Mouse (Mus musculus) liver, embryonic 14.5 days (tissue): ENCODE measurements around the gene Rabep1. TPM values are rescaled to one million over a fixed set of nuclear protein-coding genes. Genes with fewer than 3 reads are reported as not detected.
"Not testable (repeated sequence)": the region's sequence is repeated elsewhere in the genome, so short reads cannot be mapped to it uniquely, and the experiment has no call there.

ENCODE experiments used
- ATAC-seq: fragments of 200-750 bp; cut with Nextera tagmentation; 2 replicates; pipeline ENCODE4 v1.8.0; 2017; ENCODE audit warnings: moderate number of reproducible peaks, mild to moderate bottlenecking, moderate library complexity; ENCODE audit not compliant: insufficient read depth
- DNase-seq, 3 experiments: peaks; one replicate each; pipeline ENCODE4 v3.0.0-alpha.2; 2012 to 2013; ENCODE audit warnings: low read depth in 3 of 3, low spot score in 3 of 3
- H3K27ac ChIP-seq: fragments of 300-500 bp; sonication (generic); 2 replicates; pipeline ENCODE4 v1.5.1; 2014; ENCODE audit warnings: moderate library complexity, mild to moderate bottlenecking, control low read depth, inconsistent platforms
- H3K27me3 ChIP-seq: fragments of 300-500 bp; sonication (generic); 2 replicates; pipeline ENCODE4 v1.6.1; 2014; ENCODE audit warnings: mild to moderate bottlenecking, low read length, moderate library complexity; ENCODE audit not compliant: control insufficient read depth, insufficient read depth
- H3K36me3 ChIP-seq: fragments of 300-500 bp; sonication (generic); replicated peaks from 2 replicates; pipeline ENCODE4 v1.6.1; 2014; ENCODE audit warnings: low read depth; ENCODE audit not compliant: control insufficient read depth, insufficient read depth
- H3K4me1 ChIP-seq, 2 experiments: fragments of 200-500 bp in 1 of 2; fragments of 300-500 bp in 1 of 2; sonication (generic) in 1 of 2; replicated peaks; 2 replicates each; pipeline ENCODE4 v1.6.1; 2012 to 2014; ENCODE audit warnings: antibody characterized with exemption in 1 of 2, inconsistent platforms in 1 of 2, low read length in 1 of 2; ENCODE audit not compliant: control insufficient read depth in 2 of 2, insufficient read depth in 2 of 2
- H3K4me2 ChIP-seq: fragments of 300-500 bp; sonication (generic); 2 replicates; pipeline ENCODE4 v1.6.1; 2014; ENCODE audit warnings: low read depth, mild to moderate bottlenecking, control low read depth, moderate library complexity
- H3K4me3 ChIP-seq, 2 experiments: fragments of 200-500 bp in 1 of 2; fragments of 300-500 bp in 1 of 2; sonication (generic) in 1 of 2; 2 replicates each; pipeline ENCODE4 v1.5.1; 2012 to 2014; ENCODE audit warnings: low read depth in 2 of 2, low read length in 2 of 2, mild to moderate bottlenecking in 2 of 2, control low read depth in 1 of 2, inconsistent platforms in 1 of 2, moderate library complexity in 1 of 2; ENCODE audit not compliant: insufficient read depth in 1 of 2
- H3K9ac ChIP-seq: fragments of 300-500 bp; sonication (generic); replicated peaks from 2 replicates; pipeline ENCODE4 v1.6.1; 2014; ENCODE audit warnings: mild to moderate bottlenecking, control low read depth, moderate library complexity
- H3K9me3 ChIP-seq: fragments of 300-500 bp; sonication (generic); 2 replicates; pipeline ENCODE4 v1.6.1; 2016; ENCODE audit warnings: low read length, mixed read lengths; ENCODE audit not compliant: control insufficient read depth
- CTCF ChIP-seq: IDR thresholded peaks from 2 replicates; pipeline ENCODE4 v1.5.1; 2016; ENCODE audit warnings: antibody characterized with exemption, low read depth, control low read depth
- EP300 ChIP-seq: IDR thresholded peaks from 2 replicates; pipeline ENCODE4 v1.6.1; 2016; ENCODE audit warnings: antibody characterized with exemption, low read depth
- WGBS: fragments of 180-500 bp; shearing (Covaris S2); extraction: QIAGEN DNeasy Blood & Tissue Kit; methylation state at CpG from one replicate; pipeline ENCODE4 v1.1.7; 2014; ENCODE audit not compliant: insufficient replicate concordance; 5-methylcytosine and 5-hydroxymethylcytosine counted together
- polyA plus RNA-seq, 2 experiments: library from polyadenylated mRNA; depleted of rRNA in 1 of 2; stranded (reverse) in 1 of 2; unstranded in 1 of 2; fragments of >200 nt; fragmentation: Nextera tagmentation in 1 of 2; extraction: Ambion mirVana in 1 of 2; gene quantifications; 2 replicates each; pipeline versions ENCODE4 v1.2.1 to v1.2.3; 2012 to 2014

Rabep1 gene
- polyA plus RNA-seq, 2 experiments: 3.7 to 9.1 TPM

DNA sequence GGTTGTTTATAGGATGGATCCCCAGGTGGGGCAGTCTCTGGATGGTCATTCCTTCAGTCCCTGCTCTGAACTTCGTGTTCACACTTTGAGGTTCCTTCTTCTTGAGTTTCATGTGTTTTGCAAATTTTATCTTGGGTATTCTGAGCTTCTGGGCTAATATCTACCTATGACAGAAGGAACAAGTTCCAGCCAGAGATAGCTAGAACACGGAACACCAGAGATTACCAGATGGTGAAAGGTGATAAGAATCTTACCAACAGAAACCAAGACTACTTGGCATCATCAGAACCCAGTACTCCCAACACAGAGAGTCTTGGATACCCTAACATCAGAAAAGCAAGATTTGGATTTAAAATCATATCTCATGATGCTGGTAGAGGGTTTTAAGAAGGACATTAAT lies 18.6 kb downstream of the Rabep1 start:
- DNase-seq (peak in 1 of 3 experiments; percentile 13), ATAC-seq (peak; percentile 33; the same call in 1 of the 2 replicates)
- H3K36me3 ChIP-seq, H3K27me3 ChIP-seq, H3K4me1 ChIP-seq, H3K4me2 ChIP-seq, H3K4me3 ChIP-seq, H3K9me3 ChIP-seq, H3K9ac ChIP-seq, H3K27ac ChIP-seq: not testable (repeated sequence)
- whole genome bisulfite sequencing: 25% methylated on average over 2 of the region's 2 CpGs
- peak; percentile 57 for TF ChIP-seq EP300

GRCm38 (mm10) chr11:70865223-70865622 lies 20.6 kb downstream of the Rabep1 start:
- no peak overlapping the region for H3K4me3 ChIP-seq
- peaks cover 0 to 4% of the 10 kb centered on the region in 2 experiments; a peak in 1 of 4 replicates for H3K4me1 ChIP-seq
- 73% methylated on average over 2 of the region's 2 CpGs for WGBS
- H3K9ac ChIP-seq: no peak overlapping the region
- no peak overlapping the region for H3K27ac ChIP-seq
- no peaks in the 10 kb centered on the region for H3K9me3 ChIP-seq
- ATAC-seq (no peak), DNase-seq (no peak)
- no peak overlapping the region for H3K4me2 ChIP-seq
- H3K27me3 ChIP-seq: no peaks in the 10 kb centered on the region
- H3K36me3 ChIP-seq: no peaks in the 10 kb centered on the region
- TF ChIP-seq EP300 (no peak), CTCF (no peak)

GRCm38 (mm10) chr11:70869263-70869662 lies 24.7 kb downstream of the Rabep1 start:
- no peak overlapping the region for H3K27ac ChIP-seq
- no peaks in the 10 kb centered on the region for H3K36me3 ChIP-seq
- TF ChIP-seq EP300 (no peak), CTCF (no peak)
- 80% methylated on average over 3 of the region's 3 CpGs for WGBS
- H3K27me3 ChIP-seq: no peaks in the 10 kb centered on the region
- H3K9me3 ChIP-seq: no peaks in the 10 kb centered on the region
- DNase-seq (no peak), ATAC-seq (no peak)
- no peak overlapping the region for H3K9ac ChIP-seq
- no peak overlapping the region for H3K4me2 ChIP-seq
- no peak overlapping the region for H3K4me3 ChIP-seq
- H3K4me1 ChIP-seq: peaks cover 0 to 10% of the 10 kb centered on the region in 2 experiments; a peak in 3 of 4 replicates

- no peak overlapping the region for H3K27ac ChIP-seq
- H3K27me3 ChIP-seq: no peaks in the 10 kb centered on the region
- DNase-seq: no peak
- H3K4me3 ChIP-seq: no peak overlapping the region
- no peaks in the 10 kb centered on the region for H3K9me3 ChIP-seq
- peaks cover 0 to 10% of the 10 kb centered on the region in 2 experiments; a peak in 3 of 4 replicates for H3K4me1 ChIP-seq
- H3K4me2 ChIP-seq: no peak overlapping the region
- no peak for ATAC-seq
- H3K36me3 ChIP-seq: no peaks in the 10 kb centered on the region
- no peak for TF ChIP-seq CTCF
- no peak for TF ChIP-seq EP300
- 51% methylated on average over 2 of the region's 2 CpGs for WGBS
- no peak overlapping the region for H3K9ac ChIP-seq
These were observed 25.2 kb downstream of the Rabep1 start for GRCm38 (mm10) chr11:70869811-70870210.

GRCm38 (mm10) chr11:70870407-70870806 lies 25.8 kb downstream of the Rabep1 start:
- H3K27ac ChIP-seq: no peak overlapping the region
- DNase-seq: no peak

More at GRCm38 (mm10) chr11:70870407-70870806, 25.8 kb downstream of the Rabep1 start:
- no peaks in the 10 kb centered on the region for H3K36me3 ChIP-seq
- H3K9ac ChIP-seq: no peak overlapping the region
- no peak for ATAC-seq
- H3K4me1 ChIP-seq: peaks cover 0 to 10% of the 10 kb centered on the region in 2 experiments; a peak in 3 of 4 replicates
- H3K4me3 ChIP-seq: no peak overlapping the region
- WGBS: 65% methylated on average over 1 of the region's 1 CpGs
- H3K4me2 ChIP-seq: no peak overlapping the region
- no peaks in the 10 kb centered on the region for H3K27me3 ChIP-seq
- TF ChIP-seq CTCF (no peak), EP300 (no peak)
- no peaks in the 10 kb centered on the region for H3K9me3 ChIP-seq
